Mouse (Mus musculus): ENCODE data around the gene Hdac5. TPM values are rescaled to one million over a fixed set of nuclear protein-coding genes. Genes with fewer than 3 reads are reported as not detected.
A peak's percentile ranks its signal among the peaks of the same experiment; 100 is the strongest.

Hdac5 gene
- polyA plus RNA-seq, 1 experiment from 2014 or later: 41.1 TPM

DNA sequence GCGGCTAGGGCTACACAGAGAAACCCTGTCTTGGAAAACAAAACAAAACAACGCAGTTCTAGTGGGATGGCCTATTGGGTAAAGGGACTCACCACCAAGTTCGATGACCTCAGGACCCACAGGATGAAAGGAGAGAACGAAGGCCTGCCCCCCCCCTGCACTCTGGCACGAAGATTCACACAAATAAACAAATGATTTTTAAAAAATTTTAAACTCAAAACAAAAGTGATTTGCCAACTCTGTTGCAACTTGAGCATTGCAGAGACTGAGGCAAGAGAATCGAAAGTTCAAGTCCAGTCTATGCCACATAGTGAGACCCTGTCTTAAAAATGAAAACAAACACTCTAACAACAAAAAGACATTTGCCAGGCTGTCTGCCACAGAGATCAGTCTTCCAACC, 10.7 kb upstream of the Hdac5 start:
- no peaks in the 10 kb centered on the region for H3K9me3 ChIP-seq (ENCODE audit: low read depth, low read length)
- no peaks in the 10 kb centered on the region for H3K4me1 ChIP-seq (ENCODE audit: insufficient read depth)
- WGBS: 69% methylated on average over 6 of the region's 6 CpGs

DNA sequence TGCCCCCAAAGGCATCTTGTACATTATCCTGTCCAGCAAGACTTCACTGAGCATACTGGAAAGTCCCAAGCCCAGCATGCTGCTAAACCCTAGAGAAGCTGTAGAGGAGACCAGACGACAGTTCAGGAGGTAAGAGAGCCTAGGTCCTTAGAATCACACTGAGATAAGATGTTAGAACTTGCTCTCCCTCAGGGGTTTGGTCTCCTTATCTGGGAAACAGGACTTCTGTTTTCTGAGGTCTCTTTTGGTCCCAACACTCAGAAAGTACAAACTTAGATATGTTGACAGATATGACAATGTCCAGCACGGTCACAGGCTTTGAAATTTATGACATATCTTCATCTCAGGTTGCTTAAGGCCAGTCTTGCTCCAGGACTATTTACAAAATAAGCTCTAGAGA, 6.1 kb upstream of the Hdac5 start:
- ATAC-seq (ENCODE audit: insufficient read depth) (no peak), DNase-seq (no peak)
- Histone ChIP-seq H3K27ac (ENCODE audit: low read depth) (no peak overlapping the region), H3K9me3 (ENCODE audit: low read depth, low read length) (no peaks in the 10 kb centered on the region), H3K9ac (no peak overlapping the region), H3K4me1 (ENCODE audit: insufficient read depth) (no peaks in the 10 kb centered on the region), H3K36me3 (ENCODE audit: insufficient read depth) (no peaks in the 10 kb centered on the region), H3K4me3 (ENCODE audit: low read depth, low read length) (no peak overlapping the region), H3K27me3 (ENCODE audit: insufficient read depth, low read length) (no peaks in the 10 kb centered on the region), H3K4me2 (no peak overlapping the region)
- no peak for TF ChIP-seq CTCF (IDR thresholded peaks at IDR 0.05; ENCODE audit: low read depth)
- 37% methylated on average over 2 of the region's 2 CpGs for WGBS

More for the DNA sequence above, 10.7 kb upstream of the Hdac5 start:
- Histone ChIP-seq H3K4me3 (ENCODE audit: low read depth, low read length) (no peak overlapping the region), H3K36me3 (ENCODE audit: insufficient read depth) (no peaks in the 10 kb centered on the region), H3K27me3 (ENCODE audit: insufficient read depth, low read length) (no peaks in the 10 kb centered on the region), H3K9ac (no peak overlapping the region), H3K4me2 (no peak overlapping the region), H3K27ac (ENCODE audit: low read depth) (no peak overlapping the region)
- DNase-seq (no peak), ATAC-seq (ENCODE audit: insufficient read depth) (no peak)
- no peak for TF ChIP-seq CTCF (IDR thresholded peaks at IDR 0.05; ENCODE audit: low read depth)

DNA sequence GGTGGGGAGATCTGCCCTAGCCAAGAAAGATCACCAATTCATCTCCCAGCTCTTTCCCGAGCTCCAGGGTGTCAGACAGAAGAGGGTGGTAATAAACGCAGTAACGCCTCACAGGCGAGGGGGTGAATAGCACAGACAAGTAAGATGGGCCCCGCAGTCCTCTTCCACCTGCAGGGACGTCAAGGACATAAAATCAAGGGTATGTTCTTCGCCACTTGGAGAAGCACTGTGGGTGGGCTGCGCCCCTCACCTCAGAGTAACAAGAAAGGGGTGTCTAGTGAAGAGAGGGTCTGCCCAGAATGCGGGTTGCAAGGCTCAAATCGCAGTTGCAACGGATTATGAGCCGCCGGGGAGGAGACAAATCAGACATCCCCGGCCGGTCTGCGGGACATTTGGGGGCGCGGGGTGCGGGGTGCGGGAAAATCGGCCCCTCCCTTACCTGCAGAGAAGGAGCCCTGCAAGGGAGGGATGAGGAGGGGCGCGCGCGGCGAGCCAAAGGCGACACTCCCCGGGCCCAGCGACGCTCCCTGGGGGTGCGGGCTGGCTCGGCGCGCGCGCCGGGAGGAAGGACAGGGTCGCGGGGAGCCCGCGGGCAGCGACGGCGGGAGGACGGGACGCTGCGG, 524 bp downstream of the Hdac5 start:
- Histone ChIP-seq H3K4me2 (peak overlapping the region; percentile 76), H3K27me3 (ENCODE audit: insufficient read depth, low read length) (no peaks in the 10 kb centered on the region), H3K9me3 (ENCODE audit: low read depth, low read length) (no peaks in the 10 kb centered on the region), H3K36me3 (ENCODE audit: insufficient read depth) (no peaks in the 10 kb centered on the region), H3K27ac (ENCODE audit: low read depth) (peak overlapping the region; percentile 77), H3K4me1 (ENCODE audit: insufficient read depth) (peaks cover 18% of the 10 kb centered on the region), H3K4me3 (ENCODE audit: low read depth, low read length) (peak overlapping the region; percentile 92), H3K9ac (peak overlapping the region; percentile 77)
- ATAC-seq (ENCODE audit: insufficient read depth) (peak; percentile 56), DNase-seq (peak; percentile 34)
- WGBS: under 1% methylated on average over 40 of the region's 47 CpGs
- TF ChIP-seq CTCF (IDR thresholded peaks at IDR 0.05; ENCODE audit: low read depth): no peak

DNA sequence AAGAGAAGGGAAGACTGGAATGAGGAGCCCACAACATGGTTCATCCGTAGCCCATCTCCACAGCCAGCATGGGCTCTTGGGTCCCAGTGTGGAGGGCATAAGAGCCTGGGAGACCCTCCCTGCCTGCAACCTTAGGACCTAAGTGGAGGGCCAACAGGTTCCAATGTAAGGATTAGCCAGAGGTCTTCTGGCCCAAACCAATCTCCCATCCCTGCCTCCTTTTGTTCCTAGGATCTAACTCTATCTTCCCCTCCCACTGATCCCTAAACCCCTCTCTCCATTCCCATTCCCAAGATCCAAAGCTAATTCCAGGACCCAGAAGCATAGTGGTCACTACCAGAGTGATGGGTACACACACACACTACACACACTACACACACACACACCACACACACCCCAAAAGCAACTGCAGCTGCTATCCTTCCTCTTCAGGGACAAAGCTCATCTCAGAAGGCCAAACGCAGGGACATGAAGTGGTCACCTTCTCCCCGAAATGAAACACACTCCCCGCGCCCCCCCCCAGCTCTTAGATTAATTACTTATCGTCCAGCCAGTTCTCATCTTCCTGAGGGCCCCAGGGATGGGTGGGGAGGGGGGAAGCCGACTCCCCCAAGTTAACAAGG, 1.2 kb downstream of the Hdac5 start:
- Histone ChIP-seq H3K36me3 (ENCODE audit: insufficient read depth) (no peaks in the 10 kb centered on the region), H3K27me3 (ENCODE audit: insufficient read depth, low read length) (no peaks in the 10 kb centered on the region), H3K9me3 (ENCODE audit: low read depth, low read length) (no peaks in the 10 kb centered on the region), H3K27ac (ENCODE audit: low read depth) (no peak overlapping the region), H3K4me1 (ENCODE audit: insufficient read depth) (peaks cover 18% of the 10 kb centered on the region), H3K9ac (peak overlapping the region; percentile 77), H3K4me2 (peak overlapping the region; percentile 76), H3K4me3 (ENCODE audit: low read depth, low read length) (peak overlapping the region; percentile 92)
- no peak for TF ChIP-seq CTCF (IDR thresholded peaks at IDR 0.05; ENCODE audit: low read depth)
- DNase-seq (no peak), ATAC-seq (ENCODE audit: insufficient read depth) (no peak)
- WGBS: 14% methylated on average over 7 of the region's 7 CpGs

DNA sequence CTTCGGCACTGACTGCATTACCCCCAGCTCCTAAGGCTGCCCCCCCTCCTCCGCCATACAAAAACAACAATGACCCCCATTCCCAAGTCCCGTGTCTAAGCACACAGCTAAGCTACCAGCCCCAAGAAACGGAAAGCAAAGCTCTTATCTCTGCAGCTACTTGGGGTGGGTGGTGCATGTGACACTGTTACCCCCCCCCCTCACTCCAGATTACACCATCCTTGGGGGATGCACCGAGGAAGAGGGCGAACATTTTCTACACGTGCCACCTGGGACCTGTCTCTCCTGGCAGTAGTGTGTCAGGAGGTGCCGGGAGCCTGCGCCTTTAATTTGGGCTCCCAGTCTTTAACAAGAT, 1.8 kb downstream of the Hdac5 start:
- WGBS: 21% methylated on average over 9 of the region's 9 CpGs
- peak overlapping the region; percentile 32; the same call in 1 of the 2 replicates for H3K9ac ChIP-seq
- DNase-seq (no peak), ATAC-seq (ENCODE audit: insufficient read depth) (no peak)
- peak overlapping the region; percentile 92 for H3K4me3 ChIP-seq (ENCODE audit: low read depth, low read length)
- peaks cover 18% of the 10 kb centered on the region for H3K4me1 ChIP-seq (ENCODE audit: insufficient read depth)
- H3K36me3 ChIP-seq (ENCODE audit: insufficient read depth): no peaks in the 10 kb centered on the region
- H3K27me3 ChIP-seq (ENCODE audit: insufficient read depth, low read length): no peaks in the 10 kb centered on the region
- no peaks in the 10 kb centered on the region for H3K9me3 ChIP-seq (ENCODE audit: low read depth, low read length)
- 0 out of 2 replicates have a peak overlapping the region, but pooled peaks have one; percentile 24 for H3K27ac ChIP-seq (ENCODE audit: low read depth)
- TF ChIP-seq CTCF (IDR thresholded peaks at IDR 0.05; ENCODE audit: low read depth): no peak
- peak overlapping the region; percentile 76 for H3K4me2 ChIP-seq

DNA sequence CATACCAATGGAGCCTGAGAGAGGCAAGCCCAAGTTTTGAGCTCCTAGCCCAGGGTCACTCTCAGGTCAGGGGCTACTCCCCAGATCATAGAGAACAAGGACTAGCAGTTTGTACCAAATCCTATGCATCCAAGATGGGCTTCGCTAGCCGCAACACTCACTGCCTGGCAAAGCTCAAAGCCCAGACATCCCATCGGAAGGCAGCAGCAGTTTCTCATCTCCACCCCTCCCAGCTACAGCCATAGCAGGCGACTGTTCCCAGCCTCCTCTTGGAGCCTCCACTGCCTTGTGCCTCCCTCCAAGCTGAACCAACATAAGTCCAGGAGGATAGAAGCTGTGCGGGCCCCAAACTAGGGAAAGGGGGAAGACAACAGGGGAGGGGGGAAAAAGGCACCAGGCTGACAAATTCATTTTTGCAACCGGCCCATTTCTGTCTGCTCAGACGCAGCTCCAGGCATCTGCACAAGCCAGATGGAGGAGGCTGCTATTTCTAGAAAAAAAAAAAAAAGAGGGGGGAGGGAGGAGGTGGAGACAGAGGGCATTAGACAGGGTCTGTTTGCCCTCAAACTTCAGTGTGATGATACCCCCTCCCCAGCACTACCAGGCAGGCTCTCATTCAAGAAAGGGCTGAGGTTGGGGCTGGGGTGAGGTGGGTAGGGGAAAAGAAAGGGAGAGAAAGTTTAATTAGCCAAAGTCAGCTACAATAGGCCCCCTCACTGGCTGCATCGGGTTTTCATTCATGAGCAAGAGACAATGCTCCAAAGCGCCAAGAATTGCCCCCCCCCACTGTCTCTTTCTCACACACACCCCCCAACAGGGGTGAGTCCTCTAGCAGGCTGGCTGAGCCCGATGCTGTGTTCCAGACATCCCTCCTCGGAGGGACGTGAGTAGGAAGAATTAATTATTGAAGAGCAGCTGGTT, 2.4 kb downstream of the Hdac5 start:
- Histone ChIP-seq H3K9ac (peak overlapping the region; percentile 32; the same call in 1 of the 2 replicates), H3K4me3 (ENCODE audit: low read depth, low read length) (peak overlapping the region; percentile 92), H3K9me3 (ENCODE audit: low read depth, low read length) (no peaks in the 10 kb centered on the region), H3K4me1 (ENCODE audit: insufficient read depth) (peaks cover 18% of the 10 kb centered on the region), H3K4me2 (peak overlapping the region; percentile 76), H3K27me3 (ENCODE audit: insufficient read depth, low read length) (no peaks in the 10 kb centered on the region), H3K27ac (ENCODE audit: low read depth) (no peak overlapping the region), H3K36me3 (ENCODE audit: insufficient read depth) (no peaks in the 10 kb centered on the region)
- no peak for TF ChIP-seq CTCF (IDR thresholded peaks at IDR 0.05; ENCODE audit: low read depth)
- DNase-seq (peak; percentile 43), ATAC-seq (ENCODE audit: insufficient read depth) (no peak)
- 15% methylated on average over 12 of the region's 12 CpGs for WGBS
